Mouse (Mus musculus) adrenal gland, postnatal 14 days (tissue): ENCODE measurements around the gene Ppid. TPM values are rescaled to one million over a fixed set of nuclear protein-coding genes. Genes with fewer than 3 reads are reported as not detected.
A peak's percentile ranks its signal among the peaks of the same experiment; 100 is the strongest.
"Not testable (repeated sequence)": the region's sequence is repeated elsewhere in the genome, so short reads cannot be mapped to it uniquely, and the experiment has no call there.

Experiments used
- DNase-seq: peaks from one replicate; pipeline ENCODE4 v3.0.0; 2021; ENCODE audit warnings: mixed read lengths
- total RNA-seq: library from RNA; stranded (reverse); gene quantifications from 2 replicates; pipeline ENCODE4 v1.2.3, GENCODE M21; 2021

The Ppid gene
- total RNA-seq, 1 experiment from 2014 or later = 52.7 TPM

GRCm38 (mm10) chr3:79569351-79569681 lies 21.8 kb upstream of the Ppid start:
- DNase-seq = no peak

GRCm38 (mm10) chr3:79572399-79572798 lies 18.7 kb upstream of the Ppid start:
- DNase-seq = no peak

GRCm38 (mm10) chr3:79573376-79573775 lies 17.8 kb upstream of the Ppid start:
- not testable (repeated sequence) for DNase-seq

- DNase-seq = no peak
Observed at GRCm38 (mm10) chr3:79574336-79574735, 16.8 kb upstream of the Ppid start.

- DNase-seq = no peak
Observed at GRCm38 (mm10) chr3:79575576-79576467, 15.3 kb upstream of the Ppid start.

- no peak for DNase-seq
Observed at GRCm38 (mm10) chr3:79576468-79576816, 14.7 kb upstream of the Ppid start.

- DNase-seq = no peak
Observed at GRCm38 (mm10) chr3:79576865-79577264, 14.3 kb upstream of the Ppid start.

- no peak for DNase-seq
Observed at GRCm38 (mm10) chr3:79577606-79578005, 13.5 kb upstream of the Ppid start.

- no peak for DNase-seq
Observed at GRCm38 (mm10) chr3:79578164-79578563, 13.0 kb upstream of the Ppid start.

- DNase-seq = no peak
Observed at GRCm38 (mm10) chr3:79579891-79580575, 11.1 kb upstream of the Ppid start.

- peak; percentile 92 for DNase-seq
Observed at GRCm38 (mm10) chr3:79586804-79587203, 4.3 kb upstream of the Ppid start.

GRCm38 (mm10) chr3:79589671-79590070 lies 1.5 kb upstream of the Ppid start:
- DNase-seq = no peak

GRCm38 (mm10) chr3:79591793-79592471 lies 790 bp downstream of the Ppid start:
- DNase-seq = no peak

- DNase-seq = no peak
Observed at GRCm38 (mm10) chr3:79595468-79595867, 4.3 kb downstream of the Ppid start.

- DNase-seq = no peak
Observed at GRCm38 (mm10) chr3:79609886-79610285, 18.7 kb downstream of the Ppid start.

GRCm38 (mm10) chr3:79627484-79628181 lies 36.5 kb downstream of the Ppid start:
- no peak for DNase-seq

GRCm38 (mm10) chr3:79628182-79628560 lies 37.0 kb downstream of the Ppid start:
- no peak for DNase-seq

GRCm38 (mm10) chr3:79628561-79629415 lies 37.6 kb downstream of the Ppid start, which contains the start of gene 4930579G24Rik:
Gene 4930579G24Rik, plus strand, starts transcription at chr3:79629079.
- peak; percentile 95 for DNase-seq

GRCm38 (mm10) chr3:79629416-79629730 lies 38.2 kb downstream of the Ppid start, which contains the start of gene Etfdh:
Gene Etfdh, minus strand, starts transcription at chr3:79629500.
- peak; percentile 88 for DNase-seq

GRCm38 (mm10) chr3:79652129-79652528 lies 61.0 kb downstream of the Ppid start:
- no peak for DNase-seq
